Mouse (Mus musculus) B cell, adult (primary cell): ENCODE data around the gene Accsl. TPM values are rescaled to one million over a fixed set of nuclear protein-coding genes. Genes with fewer than 3 reads are reported as not detected.

ENCODE experiments used
- total RNA-seq: library from RNA; stranded (reverse); gene quantifications from 4 replicates; pipeline ENCODE4 v1.2.4, GENCODE M21; 2023; ENCODE audit not compliant: inconsistent age

The Accsl gene
- total RNA-seq, result not detected in 4 replicates

GRCm38 (mm10) chr2:93869107-93869600 is at the start of gene Accsl:
Gene Accsl (minus strand): TSS chr2:93869157.

GRCm38 (mm10) chr2:93849505-93850089 is 19.4 kb downstream of the Accsl start, which contains the start of gene Accs:
Gene Accs (minus strand): TSS chr2:93849943.

GRCm38 (mm10) chr2:93822045-93822749 is 46.8 kb downstream of the Accsl start, which contains the start of gene Ext2:
Gene Ext2 (minus strand): TSS chr2:93822568.

Other genes starting within 250 kb of the Accsl start
- gene Alx4, start 226.8 kb downstream of the Accsl start, total RNA-seq, result not detected in 4 replicates
- gene Ext2, start 46.6 kb downstream of the Accsl start, total RNA-seq, result 38.6 to 47.3 TPM (median 42.9 TPM) in 4 replicates
- gene Accs, start 19.2 kb downstream of the Accsl start, total RNA-seq, result 13.3 to 15.9 TPM (median 15.7 TPM) in 4 replicates
- gene Gm13889, start 88.0 kb upstream of the Accsl start, total RNA-seq, result 0.64 to 1.3 TPM (median 1.00 TPM) in 3 of 4 replicates, not detected in the other
- gene Gm27027, start 127.2 kb upstream of the Accsl start, total RNA-seq, result 1.4 TPM in 1 of 4 replicates, not detected in the others
- 58.4 to 70.9 TPM (median 65.5 TPM) in 4 replicates for gene Alkbh3, start 141.7 kb upstream of the Accsl start, total RNA-seq